Mouse (Mus musculus) heart, embryonic 12.5 days (tissue): ENCODE data around the gene Abce1. TPM values are rescaled to one million over a fixed set of nuclear protein-coding genes. Genes with fewer than 3 reads are reported as not detected.
"Not testable (repeated sequence)": the region's sequence is repeated elsewhere in the genome, so short reads cannot be mapped to it uniquely, and the experiment has no call there.

Experiments used
- ATAC-seq: fragments of 200-750 bp; cut with Nextera tagmentation; 2 replicates; pipeline ENCODE4 v1.8.0; 2017; ENCODE audit warnings: moderate TSS enrichment, moderate library complexity; ENCODE audit not compliant: insufficient number of reproducible peaks, low FRiP score
- H3K27ac ChIP-seq: fragments of 300-500 bp; sonication (generic); 2 replicates; pipeline ENCODE4 v1.5.1; 2016; ENCODE audit warnings: mild to moderate bottlenecking, moderate library complexity; ENCODE audit not compliant: poor library complexity, severe bottlenecking
- H3K27me3 ChIP-seq: fragments of 300-500 bp; sonication (generic); replicated peaks from 2 replicates; pipeline ENCODE4 v1.6.1; 2016; ENCODE audit warnings: mild to moderate bottlenecking, moderate library complexity
- H3K36me3 ChIP-seq: fragments of 300-500 bp; sonication (generic); 2 replicates; pipeline ENCODE4 v1.6.1; 2016; ENCODE audit warnings: mild to moderate bottlenecking, moderate library complexity
- H3K4me1 ChIP-seq: fragments of 300-500 bp; sonication (generic); replicated peaks from 2 replicates; pipeline ENCODE4 v1.6.1; 2016; ENCODE audit warnings: mild to moderate bottlenecking
- H3K4me2 ChIP-seq: fragments of 300-500 bp; sonication (generic); 2 replicates; pipeline ENCODE4 v1.6.1; 2016; ENCODE audit warnings: mild to moderate bottlenecking, moderate library complexity
- H3K4me3 ChIP-seq: fragments of 300-500 bp; sonication (generic); 2 replicates; pipeline ENCODE4 v1.5.1; 2016; ENCODE audit warnings: mild to moderate bottlenecking
- H3K9ac ChIP-seq: fragments of 300-500 bp; sonication (generic); 2 replicates; pipeline ENCODE4 v1.6.1; 2016; ENCODE audit warnings: mild to moderate bottlenecking, moderate library complexity
- H3K9me3 ChIP-seq: fragments of 300-500 bp; sonication (generic); replicated peaks from 2 replicates; pipeline ENCODE4 v1.6.1; 2016; ENCODE audit warnings: mild to moderate bottlenecking, moderate library complexity
- WGBS: fragments of 180-500 bp; shearing (Covaris S2); methylation state at CpG from one replicate; pipeline ENCODE4 v1.1.7; 2016; 5-methylcytosine and 5-hydroxymethylcytosine counted together
- polyA plus RNA-seq: library from polyadenylated mRNA; unstranded; fragments of >200 nt; fragmentation: Nextera tagmentation; extraction: Ambion mirVana; gene quantifications from 2 replicates; pipeline ENCODE4 v1.2.1, GENCODE M21; 2016

The Abce1 gene
- polyA plus RNA-seq, 1 experiment from 2014 or later: 95.6 TPM

GRCm38 (mm10) chr8:79692531-79692930, 19.0 kb downstream of the Abce1 start:
- Histone ChIP-seq H3K9ac (no peak overlapping the region), H3K9me3 (no peaks in the 10 kb centered on the region), H3K27me3 (no peaks in the 10 kb centered on the region), H3K27ac (no peak overlapping the region), H3K4me2 (no peak overlapping the region), H3K4me3 (no peak overlapping the region), H3K4me1 (no peaks in the 10 kb centered on the region), H3K36me3 (peaks cover 62% of the 10 kb centered on the region)
- no peak for ATAC-seq
- 83% methylated on average over 2 of the region's 2 CpGs for WGBS

GRCm38 (mm10) chr8:79685927-79686326, 25.6 kb downstream of the Abce1 start:
- not testable (repeated sequence) for H3K27ac ChIP-seq, H3K27me3 ChIP-seq, H3K4me3 ChIP-seq, H3K9ac ChIP-seq, H3K4me2 ChIP-seq, H3K4me1 ChIP-seq, ATAC-seq, H3K9me3 ChIP-seq
- WGBS: 88% methylated on average over 5 of the region's 5 CpGs
- H3K36me3 ChIP-seq: peaks cover 72% of the 10 kb centered on the region

- Histone ChIP-seq H3K4me2 (peak overlapping the region; percentile 88), H3K27ac (no peak overlapping the region), H3K9me3 (no peaks in the 10 kb centered on the region), H3K4me3 (peak overlapping the region; percentile 56), H3K4me1 (0 out of 2 replicates have a peak, but pooled peaks cover 6% of the 10 kb centered on the region), H3K27me3 (no peaks in the 10 kb centered on the region), H3K36me3 (peaks cover 46% of the 10 kb centered on the region), H3K9ac (peak overlapping the region; percentile 66)
- WGBS: 38% methylated on average over 2 of the region's 2 CpGs
- ATAC-seq: peak; percentile 47; the same call in 1 of the 2 replicates
These were observed 30.6 kb downstream of the Abce1 start for GRCm38 (mm10) chr8:79680965-79681364.

GRCm38 (mm10) chr8:79680555-79680954, 31.0 kb downstream of the Abce1 start:
- Histone ChIP-seq H3K4me2 (peak overlapping the region; percentile 88), H3K27ac (no peak overlapping the region), H3K27me3 (no peaks in the 10 kb centered on the region), H3K9ac (peak overlapping the region; percentile 66), H3K36me3 (peaks cover 43% of the 10 kb centered on the region), H3K4me1 (0 out of 2 replicates have a peak, but pooled peaks cover 6% of the 10 kb centered on the region), H3K4me3 (peak overlapping the region; percentile 56), H3K9me3 (no peaks in the 10 kb centered on the region)
- 7% methylated on average over 34 of the region's 34 CpGs for WGBS
- peak; percentile 80 for ATAC-seq

GRCm38 (mm10) chr8:79680083-79680482, 31.5 kb downstream of the Abce1 start:
- ATAC-seq, H3K4me1 ChIP-seq, H3K27me3 ChIP-seq, H3K27ac ChIP-seq, H3K9me3 ChIP-seq: not testable (repeated sequence)
- Histone ChIP-seq H3K36me3 (peaks cover 43% of the 10 kb centered on the region), H3K9ac (peak overlapping the region; percentile 66; the same call in 1 of the 2 replicates), H3K4me3 (peak overlapping the region; percentile 56), H3K4me2 (peak overlapping the region; percentile 88)
- 46% methylated on average over 10 of the region's 10 CpGs for WGBS

- Histone ChIP-seq H3K27ac (no peak overlapping the region), H3K9me3 (no peaks in the 10 kb centered on the region), H3K36me3 (peaks cover 42% of the 10 kb centered on the region), H3K4me3 (no peak overlapping the region), H3K4me1 (0 out of 2 replicates have a peak, but pooled peaks cover 6% of the 10 kb centered on the region), H3K27me3 (no peaks in the 10 kb centered on the region), H3K4me2 (no peak overlapping the region), H3K9ac (no peak overlapping the region)
- ATAC-seq: no peak
- WGBS: 59% methylated on average over 5 of the region's 5 CpGs
These were observed 32.5 kb downstream of the Abce1 start for GRCm38 (mm10) chr8:79679005-79679404.

GRCm38 (mm10) chr8:79676461-79676860, 35.1 kb downstream of the Abce1 start:
- H3K27me3 ChIP-seq: no peaks in the 10 kb centered on the region
- H3K9ac ChIP-seq: no peak overlapping the region
- H3K4me2 ChIP-seq: no peak overlapping the region
- H3K36me3 ChIP-seq: peaks cover 43% of the 10 kb centered on the region
- H3K9me3 ChIP-seq: no peaks in the 10 kb centered on the region
- no peak for ATAC-seq
- H3K27ac ChIP-seq: no peak overlapping the region
- WGBS: 85% methylated on average over 4 of the region's 4 CpGs
- H3K4me1 ChIP-seq: 0 out of 2 replicates have a peak, but pooled peaks cover 6% of the 10 kb centered on the region
- H3K4me3 ChIP-seq: no peak overlapping the region

- not testable (repeated sequence) for H3K27ac ChIP-seq, H3K27me3 ChIP-seq, H3K4me2 ChIP-seq, ATAC-seq, H3K4me1 ChIP-seq, H3K9me3 ChIP-seq, H3K9ac ChIP-seq, H3K4me3 ChIP-seq
- peaks cover 65% of the 10 kb centered on the region for H3K36me3 ChIP-seq
- WGBS: 84% methylated on average over 4 of the region's 4 CpGs
These were observed 52.8 kb downstream of the Abce1 start for GRCm38 (mm10) chr8:79658715-79659114.

- Histone ChIP-seq H3K4me1 (peaks cover 12% of the 10 kb centered on the region; the same call in 1 of the 2 replicates), H3K4me2 (no peak overlapping the region), H3K36me3 (peaks cover 47% of the 10 kb centered on the region), H3K9me3 (no peaks in the 10 kb centered on the region), H3K27ac (no peak overlapping the region), H3K4me3 (no peak overlapping the region), H3K27me3 (no peaks in the 10 kb centered on the region), H3K9ac (no peak overlapping the region)
- WGBS: 69% methylated on average over 4 of the region's 4 CpGs
- ATAC-seq: no peak
These were observed 57.8 kb downstream of the Abce1 start for GRCm38 (mm10) chr8:79653736-79654135.

GRCm38 (mm10) chr8:79650158-79650814, 61.3 kb downstream of the Abce1 start:
- H3K9ac ChIP-seq: no peak overlapping the region
- H3K27me3 ChIP-seq: no peaks in the 10 kb centered on the region
- H3K4me3 ChIP-seq: no peak overlapping the region
- no peak overlapping the region for H3K4me2 ChIP-seq
- H3K4me1 ChIP-seq: peaks cover 12% of the 10 kb centered on the region; the same call in 1 of the 2 replicates
- no peaks in the 10 kb centered on the region for H3K9me3 ChIP-seq
- H3K36me3 ChIP-seq: peaks cover 51% of the 10 kb centered on the region
- ATAC-seq: no peak
- no peak overlapping the region for H3K27ac ChIP-seq
- WGBS: 87% methylated on average over 1 of the region's 1 CpGs

- Histone ChIP-seq H3K4me2 (no peak overlapping the region), H3K9me3 (no peaks in the 10 kb centered on the region), H3K4me3 (no peak overlapping the region), H3K9ac (no peak overlapping the region), H3K27me3 (no peaks in the 10 kb centered on the region), H3K36me3 (peaks cover 46% of the 10 kb centered on the region), H3K4me1 (peaks cover 12% of the 10 kb centered on the region; the same call in 1 of the 2 replicates), H3K27ac (no peak overlapping the region)
- 83% methylated on average over 4 of the region's 4 CpGs for WGBS
- no peak for ATAC-seq
These were observed 62.0 kb downstream of the Abce1 start for GRCm38 (mm10) chr8:79649569-79649968.
